Mouse (Mus musculus) hindbrain, embryonic 13.5 days (tissue): ENCODE results near the gene Rab35. TPM values are rescaled to one million over a fixed set of nuclear protein-coding genes. Genes with fewer than 3 reads are reported as not detected.

ENCODE experiments used
- ATAC-seq: fragments of 200-750 bp; cut with Nextera tagmentation; 2 replicates; pipeline ENCODE4 v1.8.0; 2017; ENCODE audit warnings: moderate TSS enrichment; ENCODE audit not compliant: low FRiP score
- H3K27ac ChIP-seq: fragments of 300-500 bp; sonication (generic); 2 replicates; pipeline ENCODE4 v1.5.1; 2015; ENCODE audit warnings: inconsistent platforms, mild to moderate bottlenecking, moderate library complexity
- H3K27me3 ChIP-seq: fragments of 300-500 bp; sonication (generic); 2 replicates; pipeline ENCODE4 v1.6.1; 2015; ENCODE audit warnings: mild to moderate bottlenecking, inconsistent platforms
- H3K36me3 ChIP-seq: fragments of 300-500 bp; sonication (generic); 2 replicates; pipeline ENCODE4 v1.6.1; 2015; ENCODE audit warnings: mild to moderate bottlenecking, inconsistent platforms
- H3K4me1 ChIP-seq: fragments of 300-500 bp; sonication (generic); replicated peaks from 2 replicates; pipeline ENCODE4 v1.6.1; 2015; ENCODE audit warnings: inconsistent platforms
- H3K4me2 ChIP-seq: fragments of 300-500 bp; sonication (generic); 2 replicates; pipeline ENCODE4 v1.6.1; 2015; ENCODE audit warnings: inconsistent platforms, mild to moderate bottlenecking, moderate library complexity
- H3K4me3 ChIP-seq: fragments of 300-500 bp; sonication (generic); 2 replicates; pipeline ENCODE4 v1.5.1; 2015; ENCODE audit warnings: mild to moderate bottlenecking, inconsistent platforms
- H3K9ac ChIP-seq: fragments of 300-500 bp; sonication (generic); 2 replicates; pipeline ENCODE4 v1.6.1; 2015; ENCODE audit warnings: mild to moderate bottlenecking, inconsistent platforms
- H3K9me3 ChIP-seq: fragments of 300-500 bp; sonication (generic); 2 replicates; pipeline ENCODE4 v1.6.1; 2016; ENCODE audit warnings: inconsistent platforms
- WGBS: fragments of 180-500 bp; shearing (Covaris S2); methylation state at CpG from one replicate; pipeline ENCODE4 v1.1.7; 2015; 5-methylcytosine and 5-hydroxymethylcytosine counted together
- polyA plus RNA-seq: library from polyadenylated mRNA; unstranded; fragments of >200 nt; fragmentation: Nextera tagmentation; extraction: Ambion mirVana; gene quantifications from 2 replicates; pipeline ENCODE4 v1.2.1, GENCODE M21; 2015

The Rab35 gene
- polyA plus RNA-seq, result 17.1 and 17.8 TPM in 2 replicates

DNA sequence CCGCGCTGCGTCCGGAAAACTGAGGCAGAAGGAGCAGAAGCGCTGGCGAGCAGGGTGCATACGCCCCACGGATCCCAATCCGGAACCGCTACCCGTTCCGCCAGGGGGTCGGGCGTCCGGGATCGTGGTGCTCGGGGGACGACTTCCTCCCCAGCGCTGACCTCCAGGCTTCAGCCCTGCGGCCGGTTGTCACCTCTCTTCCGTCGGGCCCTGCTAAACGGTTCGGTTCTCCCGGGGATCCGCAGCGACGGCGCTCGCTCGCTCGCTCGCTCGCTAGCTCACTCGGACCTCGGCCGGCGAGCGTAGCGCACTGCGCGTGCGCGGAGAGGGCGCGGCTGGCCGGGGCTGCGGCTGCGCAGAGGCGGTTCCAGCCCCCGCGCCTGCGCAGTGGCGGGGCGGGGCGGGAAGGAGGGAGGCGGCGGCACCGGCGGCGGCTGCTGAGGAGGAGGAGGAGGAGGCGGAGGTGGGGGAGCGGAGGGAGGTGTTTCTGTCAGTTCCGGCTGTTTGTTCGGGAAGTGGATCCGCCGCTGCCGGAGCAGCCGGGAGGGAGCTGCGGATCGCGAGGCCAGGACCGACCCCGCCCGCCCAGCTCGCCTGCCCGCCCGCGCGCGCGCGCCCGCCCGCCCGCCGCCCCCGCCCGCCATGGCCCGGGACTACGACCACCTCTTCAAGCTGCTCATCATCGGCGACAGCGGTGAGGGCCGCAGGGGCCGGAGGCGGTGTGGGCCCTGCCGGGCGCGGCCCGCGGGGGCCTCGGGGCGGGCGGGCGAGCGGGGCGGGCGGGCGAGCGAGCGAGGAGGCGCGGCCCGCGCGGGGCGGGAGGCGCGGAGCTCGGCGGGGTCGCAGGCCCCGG is at the start of gene Rab35:
Gene Rab35 (plus strand): TSS at position 404 of the 853 bp plus-strand sequence.
- WGBS, result under 1% methylated on average over 84 of the region's 125 CpGs
- peak; percentile 84 for ATAC-seq
- H3K27ac ChIP-seq, result peak within 1 kb of the TSS; percentile 87
- H3K9ac ChIP-seq, result peak within 1 kb of the TSS; percentile 90
- H3K27me3 ChIP-seq, result no peaks in the 10 kb centered on the region
- H3K4me1 ChIP-seq, result peaks cover 52% of the 10 kb centered on the region
- no peaks in the 10 kb centered on the region for H3K36me3 ChIP-seq
- H3K9me3 ChIP-seq, result no peaks in the 10 kb centered on the region
- H3K4me2 ChIP-seq, result peak within 1 kb of the TSS; percentile 87
- peak within 1 kb of the TSS; percentile 93 for H3K4me3 ChIP-seq

DNA sequence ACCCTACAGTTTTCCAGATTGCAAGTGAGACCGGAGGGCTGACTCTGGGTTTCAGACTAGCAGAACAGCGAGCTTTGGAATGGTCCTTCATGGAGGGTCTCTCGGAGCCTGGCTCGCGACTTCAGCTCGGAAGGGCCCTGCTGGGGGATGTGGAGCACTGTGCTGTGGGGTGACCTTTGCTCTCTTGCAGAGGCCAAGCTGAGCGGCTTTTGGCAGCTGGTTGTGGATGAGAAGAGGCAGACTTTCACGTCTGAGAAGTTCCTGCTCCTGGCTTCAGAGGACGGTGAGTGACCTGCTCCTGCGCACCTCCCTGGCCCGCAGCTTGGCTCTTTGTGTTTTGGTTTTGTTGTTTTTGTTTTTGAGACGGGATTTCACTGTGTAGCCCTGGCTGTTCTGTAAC is 46.1 kb upstream of the Rab35 start:
- ATAC-seq, result no peak
- H3K9ac ChIP-seq, result no peak overlapping the region
- WGBS, result 86% methylated on average over 12 of the region's 12 CpGs

DNA sequence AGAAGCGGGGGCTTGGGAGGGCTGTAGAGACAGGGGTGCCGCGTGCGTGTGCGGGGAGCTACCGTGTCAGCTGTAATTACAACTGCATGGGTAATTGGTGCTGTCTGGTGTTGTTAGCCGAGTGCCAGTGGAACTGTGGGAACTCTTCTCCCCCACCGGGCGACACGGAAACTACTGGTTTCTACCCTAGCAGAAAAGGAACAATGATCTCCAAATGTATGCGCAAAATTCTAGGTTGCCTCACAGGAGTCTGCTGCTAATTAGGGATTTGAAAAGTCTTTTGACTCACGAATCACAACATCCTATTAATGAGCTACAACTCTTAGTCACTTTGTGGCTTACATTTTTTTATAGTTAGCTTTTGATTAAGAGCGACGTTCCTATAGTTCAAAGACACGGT is 45.5 kb upstream of the Rab35 start:
- H3K9ac ChIP-seq, result no peak overlapping the region
- 75% methylated on average over 15 of the region's 15 CpGs for WGBS
- H3K9me3 ChIP-seq, result peaks cover 12% of the 10 kb centered on the region
- H3K4me2 ChIP-seq, result no peak overlapping the region
- H3K4me1 ChIP-seq, result no peaks in the 10 kb centered on the region
- no peak overlapping the region for H3K27ac ChIP-seq
- no peak for ATAC-seq
- H3K27me3 ChIP-seq, result no peaks in the 10 kb centered on the region
- no peak overlapping the region for H3K4me3 ChIP-seq
- peaks cover 97% of the 10 kb centered on the region for H3K36me3 ChIP-seq

More for the DNA sequence above, 46.1 kb upstream of the Rab35 start:
- H3K27me3 ChIP-seq, result no peaks in the 10 kb centered on the region
- H3K27ac ChIP-seq, result no peak overlapping the region
- no peaks in the 10 kb centered on the region for H3K4me1 ChIP-seq
- peaks cover 97% of the 10 kb centered on the region for H3K36me3 ChIP-seq
- peaks cover 12% of the 10 kb centered on the region for H3K9me3 ChIP-seq
- H3K4me3 ChIP-seq, result no peak overlapping the region
- H3K4me2 ChIP-seq, result no peak overlapping the region

DNA sequence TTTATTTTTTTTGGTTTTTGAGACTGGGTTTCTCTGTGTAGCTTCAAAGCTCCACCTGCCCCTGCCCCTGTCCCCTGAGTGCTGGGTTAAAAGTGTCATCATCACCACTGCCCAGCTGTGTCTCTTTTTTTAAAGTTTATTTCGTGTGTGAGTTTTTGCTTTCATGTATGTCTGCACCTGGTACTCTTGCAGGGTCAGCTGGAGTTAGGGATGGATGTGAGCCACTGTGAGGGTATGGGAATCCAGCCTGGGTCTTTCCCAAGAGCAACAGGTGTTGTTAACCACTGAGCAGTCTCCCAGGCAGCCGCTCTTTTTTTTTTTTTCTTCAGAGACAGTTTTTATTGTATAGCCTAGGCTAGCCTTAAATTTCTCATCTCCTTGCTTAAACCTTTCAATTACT is 44.9 kb upstream of the Rab35 start:
- 90% methylated on average over 2 of the region's 2 CpGs for WGBS
- Histone ChIP-seq H3K36me3 (peaks cover 97% of the 10 kb centered on the region), H3K9ac (no peak overlapping the region), H3K4me1 (no peaks in the 10 kb centered on the region), H3K4me2 (no peak overlapping the region), H3K9me3 (peaks cover 12% of the 10 kb centered on the region), H3K27ac (no peak overlapping the region), H3K4me3 (no peak overlapping the region), H3K27me3 (no peaks in the 10 kb centered on the region)
- ATAC-seq, result no peak

DNA sequence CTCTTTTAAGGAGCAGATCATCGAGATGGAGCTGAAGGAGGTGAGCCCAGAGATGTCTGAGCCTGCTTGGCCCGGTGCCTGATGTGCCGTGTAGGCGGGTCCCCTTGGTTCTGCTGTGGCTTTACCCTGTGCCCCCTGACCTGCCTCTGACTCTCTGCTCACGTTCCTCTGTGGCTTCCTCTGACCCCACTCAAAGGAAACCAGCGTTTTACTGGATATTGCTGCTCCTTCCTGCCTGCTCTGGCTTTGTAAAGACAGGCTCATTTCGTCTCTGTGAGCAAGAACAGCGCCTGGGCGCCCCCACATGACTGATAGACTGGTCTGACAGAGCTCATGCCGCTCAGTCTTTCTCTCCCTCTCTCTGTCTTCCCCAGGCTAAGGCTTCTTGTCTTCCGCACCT is 40.7 kb upstream of the Rab35 start:
- ATAC-seq, result no peak
- H3K27me3 ChIP-seq, result no peaks in the 10 kb centered on the region
- no peaks in the 10 kb centered on the region for H3K4me1 ChIP-seq
- no peaks in the 10 kb centered on the region for H3K9me3 ChIP-seq
- H3K4me3 ChIP-seq, result no peak overlapping the region
- no peak overlapping the region for H3K27ac ChIP-seq
- no peak overlapping the region for H3K9ac ChIP-seq
- no peak overlapping the region for H3K4me2 ChIP-seq
- WGBS, result 91% methylated on average over 11 of the region's 11 CpGs
- peaks cover 97% of the 10 kb centered on the region for H3K36me3 ChIP-seq

DNA sequence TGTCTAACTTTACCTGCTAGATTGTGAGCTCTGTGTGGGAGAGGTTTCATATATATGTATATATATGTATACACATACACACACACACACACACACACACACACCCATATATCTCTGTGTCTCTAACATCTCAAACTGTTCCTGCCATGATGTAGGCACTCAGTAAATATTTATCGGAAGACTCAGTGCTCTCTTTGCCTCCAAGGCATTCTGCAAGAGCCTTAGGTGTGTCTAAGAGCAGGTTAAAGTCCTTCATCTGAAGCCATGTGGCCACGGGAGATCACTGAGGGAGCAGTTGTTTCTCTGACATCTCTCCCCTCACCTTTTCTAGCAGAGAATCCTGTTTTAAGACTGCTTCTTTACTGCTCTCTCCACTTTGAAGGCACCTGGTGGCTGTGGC is 40.2 kb upstream of the Rab35 start:
- ATAC-seq, result no peak
- 93% methylated on average over 2 of the region's 2 CpGs for WGBS
- no peaks in the 10 kb centered on the region for H3K4me1 ChIP-seq
- no peak overlapping the region for H3K4me3 ChIP-seq
- no peaks in the 10 kb centered on the region for H3K9me3 ChIP-seq
- no peak overlapping the region for H3K27ac ChIP-seq
- H3K27me3 ChIP-seq, result no peaks in the 10 kb centered on the region
- H3K9ac ChIP-seq, result no peak overlapping the region
- no peak overlapping the region for H3K4me2 ChIP-seq
- H3K36me3 ChIP-seq, result peaks cover 97% of the 10 kb centered on the region

DNA sequence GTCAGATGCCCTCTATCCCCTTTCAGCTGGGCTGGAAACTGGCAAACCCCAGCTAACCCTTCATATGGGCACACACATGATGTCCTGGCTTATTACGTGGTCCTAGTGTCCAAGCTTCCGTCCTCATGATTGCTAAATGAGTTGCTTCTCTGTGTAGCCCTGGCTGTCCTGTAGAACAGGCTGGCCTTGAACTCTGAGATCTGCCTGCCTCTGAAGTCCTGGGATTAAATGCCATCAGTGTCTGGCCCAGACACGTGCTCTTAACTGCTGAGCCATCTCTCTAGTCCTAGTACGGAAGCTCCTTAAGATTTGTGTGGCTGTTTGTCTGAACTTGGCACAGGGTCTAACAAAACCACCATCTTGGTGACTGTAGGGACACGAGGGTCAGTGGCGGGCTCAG is 28.1 kb upstream of the Rab35 start:
- WGBS, result 96% methylated on average over 6 of the region's 6 CpGs
- H3K27me3 ChIP-seq, result no peaks in the 10 kb centered on the region
- no peaks in the 10 kb centered on the region for H3K4me1 ChIP-seq
- no peaks in the 10 kb centered on the region for H3K9me3 ChIP-seq
- H3K36me3 ChIP-seq, result peaks cover 85% of the 10 kb centered on the region
- no peak for ATAC-seq
- no peak overlapping the region for H3K9ac ChIP-seq
- H3K4me3 ChIP-seq, result no peak overlapping the region
- no peak overlapping the region for H3K4me2 ChIP-seq
- H3K27ac ChIP-seq, result no peak overlapping the region

DNA sequence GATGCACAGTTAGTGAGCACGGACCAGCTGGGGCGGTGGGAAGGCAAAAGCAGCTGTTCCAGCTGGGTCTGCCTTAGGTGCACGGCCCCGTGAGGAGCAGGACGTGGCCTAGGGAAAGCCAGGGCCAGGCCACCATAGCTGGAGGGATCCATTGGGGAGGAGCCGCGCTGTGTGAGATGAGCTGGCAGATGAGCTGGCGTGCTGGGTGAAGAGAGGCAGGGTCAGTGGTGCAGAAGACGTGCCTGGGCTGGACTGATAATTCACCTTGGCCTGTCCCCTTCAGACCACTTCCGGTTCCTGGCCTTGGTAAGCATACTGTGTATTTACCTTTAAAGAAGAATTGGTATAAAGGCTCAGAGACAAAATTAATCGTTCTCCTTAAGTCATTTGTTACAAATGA is 20.1 kb upstream of the Rab35 start:
- H3K36me3 ChIP-seq, result peaks cover 98% of the 10 kb centered on the region
- H3K9me3 ChIP-seq, result no peaks in the 10 kb centered on the region
- no peak overlapping the region for H3K27ac ChIP-seq
- no peak overlapping the region for H3K9ac ChIP-seq
- no peaks in the 10 kb centered on the region for H3K27me3 ChIP-seq
- no peak overlapping the region for H3K4me2 ChIP-seq
- WGBS, result 94% methylated on average over 11 of the region's 11 CpGs
- no peak overlapping the region for H3K4me3 ChIP-seq
- ATAC-seq, result no peak
- H3K4me1 ChIP-seq, result no peaks in the 10 kb centered on the region

DNA sequence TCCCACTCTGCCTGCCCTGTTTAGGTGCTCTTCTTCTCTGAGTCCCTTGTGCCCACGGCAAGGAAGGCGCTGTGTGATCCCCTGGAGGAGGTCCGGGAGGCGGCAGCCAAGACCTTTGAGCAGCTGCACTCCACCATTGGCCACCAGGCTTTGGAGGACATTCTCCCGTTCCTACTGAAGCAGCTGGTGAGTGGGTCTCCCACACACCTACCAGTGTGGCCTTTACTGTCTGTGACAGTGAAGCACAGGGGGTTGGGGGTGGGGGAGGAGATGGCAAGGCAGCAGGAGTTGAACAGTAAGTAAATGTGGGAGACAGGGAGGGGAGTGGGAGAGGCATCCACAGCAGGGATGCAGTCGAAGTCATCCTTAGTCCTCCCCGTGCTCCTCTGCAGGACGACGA is 18.4 kb upstream of the Rab35 start:
- 92% methylated on average over 9 of the region's 9 CpGs for WGBS
- no peak overlapping the region for H3K9ac ChIP-seq
- peaks cover 100% of the 10 kb centered on the region for H3K36me3 ChIP-seq
- H3K4me3 ChIP-seq, result no peak overlapping the region
- H3K27me3 ChIP-seq, result no peaks in the 10 kb centered on the region
- no peak for ATAC-seq
- H3K27ac ChIP-seq, result no peak overlapping the region
- no peaks in the 10 kb centered on the region for H3K9me3 ChIP-seq
- H3K4me1 ChIP-seq, result no peaks in the 10 kb centered on the region
- H3K4me2 ChIP-seq, result no peak overlapping the region

DNA sequence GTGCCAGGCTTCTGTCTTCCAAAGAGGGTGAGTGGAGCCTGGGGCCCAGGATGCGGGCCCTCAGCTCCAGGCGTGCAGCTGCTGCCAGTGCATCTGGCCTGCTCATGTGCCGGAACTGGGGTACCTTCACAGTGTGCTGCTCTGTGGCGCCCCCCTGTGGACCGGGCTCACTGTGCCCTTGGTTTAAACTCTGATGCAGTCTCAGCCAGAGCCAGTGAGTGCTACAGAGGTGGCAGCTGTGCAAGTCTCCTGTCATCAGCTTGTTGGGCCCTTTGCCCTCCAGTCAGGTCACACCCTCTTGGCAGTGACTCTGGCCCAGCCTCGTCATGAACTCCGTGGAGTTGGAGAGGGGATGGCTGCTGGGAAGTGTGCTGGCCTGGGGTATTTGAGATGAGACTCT is 16.8 kb upstream of the Rab35 start:
- ATAC-seq, result no peak
- Histone ChIP-seq H3K4me1 (no peaks in the 10 kb centered on the region), H3K9me3 (no peaks in the 10 kb centered on the region)

DNA sequence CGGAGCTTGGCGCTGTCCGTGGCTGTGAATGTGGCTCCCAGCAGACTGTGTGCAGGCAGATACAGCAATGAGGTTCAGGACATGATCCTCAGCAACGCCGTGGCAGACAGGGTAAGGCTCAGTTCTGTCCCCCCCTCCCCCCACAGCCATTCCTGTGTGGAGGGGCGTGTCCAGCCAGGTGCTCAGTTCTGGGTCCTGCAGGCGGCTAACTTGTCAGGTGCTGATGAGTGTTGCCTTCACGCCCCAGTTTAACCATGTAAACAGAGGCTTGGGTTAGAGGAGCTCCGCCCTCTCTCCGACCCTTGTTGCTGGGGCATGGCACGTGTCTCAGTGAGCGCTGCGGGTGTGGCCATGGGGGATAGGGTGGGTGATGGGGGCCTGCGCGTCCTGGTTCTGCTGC is 12.0 kb upstream of the Rab35 start:
- Histone ChIP-seq H3K4me1 (no peaks in the 10 kb centered on the region), H3K4me2 (no peak overlapping the region), H3K27me3 (no peaks in the 10 kb centered on the region), H3K36me3 (peaks cover 77% of the 10 kb centered on the region), H3K27ac (no peak overlapping the region), H3K9ac (no peak overlapping the region), H3K9me3 (no peaks in the 10 kb centered on the region), H3K4me3 (no peak overlapping the region)
- 95% methylated on average over 15 of the region's 15 CpGs for WGBS
- no peak for ATAC-seq

More for the DNA sequence above, 16.8 kb upstream of the Rab35 start:
- Histone ChIP-seq H3K4me2 (no peak overlapping the region), H3K9ac (no peak overlapping the region), H3K36me3 (peaks cover 100% of the 10 kb centered on the region), H3K27ac (no peak overlapping the region), H3K4me3 (no peak overlapping the region), H3K27me3 (no peaks in the 10 kb centered on the region)
- WGBS, result 86% methylated on average over 7 of the region's 7 CpGs

DNA sequence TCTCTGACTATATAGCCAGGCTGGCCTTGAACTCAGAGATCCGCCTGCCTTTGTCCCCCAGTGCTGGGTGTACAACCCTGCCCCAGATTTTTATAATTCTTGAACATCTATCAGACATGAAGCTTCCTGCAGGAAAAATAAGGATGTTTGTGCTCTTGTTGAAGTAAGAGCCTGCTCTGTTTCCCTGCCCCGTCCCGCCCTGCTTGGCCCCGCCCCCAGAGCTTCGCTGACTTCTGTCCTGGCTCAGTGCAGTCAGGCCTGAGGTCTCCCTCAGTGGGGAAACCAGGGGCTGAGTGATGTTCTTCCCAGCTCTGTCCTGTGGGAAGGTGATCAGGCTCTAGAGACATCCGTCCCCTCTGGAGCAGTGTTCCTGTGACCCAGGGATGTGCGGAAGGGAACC is 9.0 kb upstream of the Rab35 start:
- no peak overlapping the region for H3K9ac ChIP-seq
- H3K9me3 ChIP-seq, result no peaks in the 10 kb centered on the region
- H3K27me3 ChIP-seq, result no peaks in the 10 kb centered on the region
- H3K36me3 ChIP-seq, result peaks cover 47% of the 10 kb centered on the region
- H3K4me2 ChIP-seq, result no peak overlapping the region
- no peak overlapping the region for H3K27ac ChIP-seq
- 87% methylated on average over 7 of the region's 7 CpGs for WGBS
- H3K4me3 ChIP-seq, result no peak overlapping the region
- ATAC-seq, result no peak
- no peaks in the 10 kb centered on the region for H3K4me1 ChIP-seq
